In genomic region chr19:30450869-30451542, GRCm38 (mm10) we compare ENCODE assay signal across 11 mouse cellular contexts.
DNase-seq lines count a peak whose midpoint lies in the region; ATAC-seq lines count a peak whose summit lies in the region.
"Had no signal": no experiment of that assay in that cellular context is flagged by ENCODE, and none has a peak within 500 bp of the region (broad histone marks: within the 10 kb centered on the region; RNA-seq: fewer than 3 reads in every experiment).

No protein-coding gene starts in this region.

- H3K27ac ChIP-seq in hindbrain, embryonic 14.5 days, result no peak overlapping the region
- no peak overlapping the region for H3K27ac ChIP-seq in hindbrain, embryonic 12.5 days
- no peak overlapping the region for H3K27ac ChIP-seq in midbrain, embryonic 13.5 days
- H3K27ac ChIP-seq in midbrain, embryonic 11.5 days (ENCODE audit: low read depth, low read length), result no peak overlapping the region
- 0 out of 2 replicates have a peak overlapping the region, but pooled peaks have one; percentile 8 for H3K27ac ChIP-seq in midbrain, embryonic 16.5 days (ENCODE audit: low read length)
- H3K27ac ChIP-seq: kidney, embryonic 15.5 days; liver, embryonic 15.5 days; stomach, embryonic 15.5 days had no signal

- H3K36me3 ChIP-seq in hindbrain, embryonic 14.5 days (replicated peaks; ENCODE audit: control insufficient read depth, insufficient read depth), result no peaks in the 10 kb centered on the region
- no peaks in the 10 kb centered on the region for H3K36me3 ChIP-seq in hindbrain, embryonic 12.5 days
- H3K36me3 ChIP-seq in midbrain, embryonic 13.5 days, result no peaks in the 10 kb centered on the region
- no peaks in the 10 kb centered on the region for H3K36me3 ChIP-seq in midbrain, embryonic 11.5 days (ENCODE audit: control insufficient read depth, insufficient read depth, low read length)
- no peaks in the 10 kb centered on the region for H3K36me3 ChIP-seq in midbrain, embryonic 16.5 days (ENCODE audit: control insufficient read depth, insufficient read depth, low read length)
- H3K36me3 ChIP-seq: kidney, embryonic 15.5 days; liver, embryonic 15.5 days; stomach, embryonic 15.5 days had no signal

- no peak overlapping the region for H3K4me2 ChIP-seq in hindbrain, embryonic 14.5 days (replicated peaks)
- no peak overlapping the region for H3K4me2 ChIP-seq in hindbrain, embryonic 12.5 days (replicated peaks)
- H3K4me2 ChIP-seq in midbrain, embryonic 13.5 days (replicated peaks), result no peak overlapping the region
- H3K4me2 ChIP-seq in midbrain, embryonic 11.5 days, result no peak overlapping the region
- peak overlapping the region; percentile 9; the same call in 1 of the 2 replicates for H3K4me2 ChIP-seq in midbrain, embryonic 16.5 days (ENCODE audit: low read length)
- H3K4me2 ChIP-seq: kidney, embryonic 15.5 days; liver, embryonic 15.5 days; stomach, embryonic 15.5 days had no signal

- H3K9me3 ChIP-seq in hindbrain, embryonic 14.5 days (ENCODE audit: control insufficient read depth, low read length), result no peaks in the 10 kb centered on the region
- H3K9me3 ChIP-seq in hindbrain, embryonic 12.5 days (replicated peaks), result no peaks in the 10 kb centered on the region
- H3K9me3 ChIP-seq in midbrain, embryonic 13.5 days, result no peaks in the 10 kb centered on the region
- H3K9me3 ChIP-seq in midbrain, embryonic 11.5 days (ENCODE audit: control insufficient read depth, low read length), result no peaks in the 10 kb centered on the region
- H3K9me3 ChIP-seq in midbrain, embryonic 16.5 days (replicated peaks; ENCODE audit: control insufficient read depth, low read length, poor library complexity, severe bottlenecking), result no peaks in the 10 kb centered on the region
- H3K9me3 ChIP-seq: kidney, embryonic 15.5 days; liver, embryonic 15.5 days; stomach, embryonic 15.5 days had no signal

- H3K27me3 ChIP-seq in hindbrain, embryonic 14.5 days (ENCODE audit: control insufficient read depth, insufficient read depth, low read length), result no peaks in the 10 kb centered on the region
- H3K27me3 ChIP-seq in hindbrain, embryonic 12.5 days, result no peaks in the 10 kb centered on the region
- H3K27me3 ChIP-seq in midbrain, embryonic 13.5 days, result no peaks in the 10 kb centered on the region
- no peaks in the 10 kb centered on the region for H3K27me3 ChIP-seq in midbrain, embryonic 11.5 days (ENCODE audit: control insufficient read depth, insufficient read depth, low read length)
- no peaks in the 10 kb centered on the region for H3K27me3 ChIP-seq in midbrain, embryonic 16.5 days (ENCODE audit: control insufficient read depth, insufficient read depth, low read depth, low read length)
- H3K27me3 ChIP-seq: kidney, embryonic 15.5 days; liver, embryonic 15.5 days; stomach, embryonic 15.5 days had no signal

- WGBS in hindbrain, embryonic 14.5 days, result 82% methylated on average over 13 of the region's 13 CpGs
- WGBS in hindbrain, embryonic 12.5 days, result 84% methylated on average over 13 of the region's 13 CpGs
- WGBS in midbrain, embryonic 13.5 days, result 78% methylated on average over 13 of the region's 13 CpGs
- 88% methylated on average over 13 of the region's 13 CpGs for WGBS in midbrain, embryonic 11.5 days
- 71% methylated on average over 13 of the region's 13 CpGs for WGBS in midbrain, embryonic 16.5 days

- H3K4me3 ChIP-seq in hindbrain, embryonic 14.5 days (replicated peaks; ENCODE audit: low read length), result no peak overlapping the region
- H3K4me3 ChIP-seq in hindbrain, embryonic 12.5 days, result no peak overlapping the region
- no peak overlapping the region for H3K4me3 ChIP-seq in midbrain, embryonic 13.5 days (replicated peaks)
- no peak overlapping the region for H3K4me3 ChIP-seq in midbrain, embryonic 11.5 days (ENCODE audit: low read depth, low read length)
- no peak overlapping the region for H3K4me3 ChIP-seq in midbrain, embryonic 16.5 days (ENCODE audit: low read depth, low read length)
- H3K4me3 ChIP-seq: kidney, embryonic 15.5 days; liver, embryonic 15.5 days; stomach, embryonic 15.5 days had no signal

- DNase-seq in hindbrain, embryonic 14.5 days (ENCODE audit: low spot score), result no peak
- DNase-seq in midbrain, embryonic 11.5 days (ENCODE audit: low spot score, missing footprints), result no peak
- peak; percentile 34 for DNase-seq in fibroblast of lung, adult 2 months (ENCODE audit: low read depth)
- DNase-seq in thymus, adult 18-20 months, result no peak
- DNase-seq: retina, postnatal 1 day had no signal

- H3K9ac ChIP-seq in hindbrain, embryonic 14.5 days, result no peak overlapping the region
- no peak overlapping the region for H3K9ac ChIP-seq in hindbrain, embryonic 12.5 days
- no peak overlapping the region for H3K9ac ChIP-seq in midbrain, embryonic 13.5 days (replicated peaks)
- no peak overlapping the region for H3K9ac ChIP-seq in midbrain, embryonic 11.5 days (ENCODE audit: low read length)
- no peak overlapping the region for H3K9ac ChIP-seq in midbrain, embryonic 16.5 days (ENCODE audit: low read depth, low read length)
- H3K9ac ChIP-seq: kidney, embryonic 15.5 days; liver, embryonic 15.5 days; stomach, embryonic 15.5 days had no signal

- H3K4me1 ChIP-seq in hindbrain, embryonic 14.5 days (replicated peaks; ENCODE audit: control insufficient read depth, insufficient read depth, low read length), result 0 out of 2 replicates have a peak, but pooled peaks cover 5% of the 10 kb centered on the region
- H3K4me1 ChIP-seq in hindbrain, embryonic 12.5 days, result peaks cover 2% of the 10 kb centered on the region; the same call in 1 of the 2 replicates
- no peaks in the 10 kb centered on the region; the same call in 1 of the 2 replicates for H3K4me1 ChIP-seq in midbrain, embryonic 13.5 days (replicated peaks)
- no peaks in the 10 kb centered on the region for H3K4me1 ChIP-seq in midbrain, embryonic 11.5 days (ENCODE audit: control insufficient read depth, insufficient read depth, low read length)
- no peaks in the 10 kb centered on the region for H3K4me1 ChIP-seq in midbrain, embryonic 16.5 days (ENCODE audit: control insufficient read depth, insufficient read depth, low read length)
- H3K4me1 ChIP-seq: liver, embryonic 15.5 days; stomach, embryonic 15.5 days had no signal

- peak; percentile 21; the same call in 1 of the 2 replicates for ATAC-seq in hindbrain, embryonic 14.5 days (ENCODE audit: low FRiP score)
- no peak for ATAC-seq in hindbrain, embryonic 12.5 days (ENCODE audit: low FRiP score)
- 0 out of 2 replicates have a peak, but pooled peaks have one; percentile 27 for ATAC-seq in midbrain, embryonic 13.5 days
- no peak for ATAC-seq in midbrain, embryonic 11.5 days (ENCODE audit: low FRiP score)
- peak; percentile 80 for ATAC-seq in midbrain, embryonic 16.5 days

Comparison
In these comparisons a context has a peak if more than half of its experiments do, and no peak if none do; other contexts are left out.
1. ATAC-seq: peak in hindbrain, embryonic 14.5 days (single experiment), midbrain, embryonic 13.5 days (single experiment) and midbrain, embryonic 16.5 days (single experiment); none in hindbrain, embryonic 12.5 days (single experiment) and midbrain, embryonic 11.5 days (single experiment).